Mouse (Mus musculus): ENCODE data around the gene Haao.

- TF ChIP-seq CTCF (conservative IDR thresholded peaks at IDR 0.05; ENCODE audit: insufficient read depth, insufficient read length, low read depth, low read length) = no peak
- TF ChIP-seq POLR2A (IDR thresholded peaks at IDR 0.05; ENCODE audit: low read depth, low read length) = no peak
Measured at GRCm38 (mm10) chr17:83816996-83817395, 30.8 kb downstream of the Haao start.
